Mouse (Mus musculus) forebrain, postnatal 0 days (tissue): ENCODE data around the gene Rbm33. TPM values are rescaled to one million over a fixed set of nuclear protein-coding genes. Genes with fewer than 3 reads are reported as not detected.

Experiments
- ATAC-seq: fragments of 200-750 bp; cut with Nextera tagmentation; 2 replicates; pipeline ENCODE4 v1.8.0; 2017; ENCODE audit warnings: mild to moderate bottlenecking, moderate library complexity
- DNase-seq: peaks from one replicate; pipeline ENCODE4 v3.0.0-alpha.2; 2015
- H3K27ac ChIP-seq: fragments of 300-500 bp; sonication (generic); 2 replicates; pipeline ENCODE4 v1.5.1; 2014; ENCODE audit warnings: low read depth, mild to moderate bottlenecking, antibody characterized with exemption, low read length, moderate library complexity, mixed read lengths
- H3K27me3 ChIP-seq: fragments of 300-500 bp; sonication (generic); 2 replicates; pipeline ENCODE4 v1.6.1; 2014; ENCODE audit warnings: mild to moderate bottlenecking, low read length, mixed read lengths; ENCODE audit not compliant: insufficient read depth
- H3K36me3 ChIP-seq: fragments of 300-500 bp; sonication (generic); 2 replicates; pipeline ENCODE4 v1.6.1; 2014; ENCODE audit warnings: mild to moderate bottlenecking, moderate library complexity; ENCODE audit not compliant: insufficient read depth
- H3K4me1 ChIP-seq: fragments of 300-500 bp; sonication (generic); 2 replicates; pipeline ENCODE4 v1.6.1; 2014; ENCODE audit warnings: antibody characterized with exemption; ENCODE audit not compliant: insufficient read depth
- H3K4me2 ChIP-seq: fragments of 300-500 bp; sonication (generic); 2 replicates; pipeline ENCODE4 v1.6.1; 2014; ENCODE audit warnings: low read depth, mild to moderate bottlenecking, moderate library complexity
- H3K4me3 ChIP-seq: fragments of 300-500 bp; sonication (generic); 2 replicates; pipeline ENCODE4 v1.5.1; 2014; ENCODE audit warnings: low read depth, low read length, mixed read lengths
- H3K9ac ChIP-seq: fragments of 300-500 bp; sonication (generic); 2 replicates; pipeline ENCODE4 v1.6.1; 2014; ENCODE audit warnings: mild to moderate bottlenecking
- H3K9me3 ChIP-seq: fragments of 300-500 bp; sonication (generic); 2 replicates; pipeline ENCODE4 v1.6.1; 2016; ENCODE audit warnings: low read length
- CTCF ChIP-seq: sonication (generic); IDR thresholded peaks from 2 replicates; pipeline ENCODE4 v1.5.1; 2016; ENCODE audit warnings: antibody characterized with exemption, control low read depth, low read depth
- WGBS: fragments of 180-500 bp; shearing (Covaris S2); extraction: QIAGEN DNeasy Blood & Tissue Kit; methylation state at CpG from one replicate; pipeline ENCODE4 v1.1.7; 2014; 5-methylcytosine and 5-hydroxymethylcytosine counted together
- polyA plus RNA-seq: library from polyadenylated mRNA; unstranded; fragments of >200 nt; fragmentation: Nextera tagmentation; extraction: Ambion mirVana; gene quantifications from 2 replicates; pipeline ENCODE4 v1.2.1, GENCODE M21; 2015
- total RNA-seq: library from RNA; depleted of rRNA; stranded (reverse); fragments of >200 nt; gene quantifications from 2 replicates; pipeline ENCODE4 v1.2.3, GENCODE M21; 2014

Gene Rbm33
- total and polyA plus RNA-seq, 2 experiments from 2014 or later = 12.5 to 41.7 TPM

- Histone ChIP-seq H3K27me3 (peaks cover 37% of the 10 kb centered on the region), H3K4me3 (no peak overlapping the region), H3K9me3 (no peaks in the 10 kb centered on the region), H3K4me2 (no peak overlapping the region), H3K4me1 (0 out of 2 replicates have a peak, but pooled peaks cover 3% of the 10 kb centered on the region), H3K36me3 (no peaks in the 10 kb centered on the region), H3K27ac (no peak overlapping the region), H3K9ac (no peak overlapping the region)
- 91% methylated on average over 6 of the region's 6 CpGs for WGBS
- TF ChIP-seq CTCF = no peak
- ATAC-seq (no peak), DNase-seq (no peak)
Observed at GRCm38 (mm10) chr5:28454546-28454945, 137.6 kb downstream of the Rbm33 start.

- Histone ChIP-seq H3K9me3 (no peaks in the 10 kb centered on the region), H3K4me3 (no peak overlapping the region), H3K27ac (no peak overlapping the region), H3K27me3 (peaks cover 48% of the 10 kb centered on the region), H3K4me2 (no peak overlapping the region), H3K36me3 (no peaks in the 10 kb centered on the region), H3K4me1 (peaks cover 3% of the 10 kb centered on the region; the same call in 1 of the 2 replicates), H3K9ac (no peak overlapping the region)
- no peak for ATAC-seq
- no peak for DNase-seq
- no peak for TF ChIP-seq CTCF
- WGBS = 87% methylated on average over 5 of the region's 5 CpGs
Observed at GRCm38 (mm10) chr5:28455721-28456120, 138.8 kb downstream of the Rbm33 start.

- WGBS = 62% methylated on average over 1 of the region's 1 CpGs
- DNase-seq = no peak
- no peaks in the 10 kb centered on the region for H3K9me3 ChIP-seq
Observed at GRCm38 (mm10) chr5:28456366-28456765, 139.4 kb downstream of the Rbm33 start.

GRCm38 (mm10) chr5:28457921-28458641 is 141.2 kb downstream of the Rbm33 start:
- Histone ChIP-seq H3K27me3 (peaks cover 72% of the 10 kb centered on the region), H3K4me3 (peak overlapping the region; percentile 44), H3K27ac (no peak overlapping the region), H3K9me3 (no peaks in the 10 kb centered on the region), H3K9ac (peak overlapping the region; percentile 35; the same call in 1 of the 2 replicates), H3K4me1 (peaks cover 3% of the 10 kb centered on the region; the same call in 1 of the 2 replicates), H3K4me2 (peak overlapping the region; percentile 76), H3K36me3 (no peaks in the 10 kb centered on the region)
- peak; percentile 69 for DNase-seq
- peak; percentile 84 for ATAC-seq
- TF ChIP-seq CTCF = no peak
- WGBS = 2% methylated on average over 89 of the region's 95 CpGs

More at GRCm38 (mm10) chr5:28456366-28456765, 139.4 kb downstream of the Rbm33 start:
- Histone ChIP-seq H3K4me1 (peaks cover 3% of the 10 kb centered on the region; the same call in 1 of the 2 replicates), H3K9ac (no peak overlapping the region), H3K27me3 (peaks cover 55% of the 10 kb centered on the region), H3K27ac (no peak overlapping the region), H3K36me3 (no peaks in the 10 kb centered on the region), H3K4me2 (no peak overlapping the region), H3K4me3 (no peak overlapping the region)
- TF ChIP-seq CTCF = no peak
- ATAC-seq = no peak

GRCm38 (mm10) chr5:28458821-28459240 is 141.9 kb downstream of the Rbm33 start:
- no peak for TF ChIP-seq CTCF
- H3K36me3 ChIP-seq = no peaks in the 10 kb centered on the region
- DNase-seq (peak; percentile 24), ATAC-seq (peak; percentile 12; the same call in 1 of the 2 replicates)
- peak overlapping the region; percentile 44 for H3K4me3 ChIP-seq
- WGBS = 5% methylated on average over 27 of the region's 27 CpGs
- H3K4me1 ChIP-seq = peaks cover 3% of the 10 kb centered on the region; the same call in 1 of the 2 replicates
- peak overlapping the region; percentile 76; the same call in 1 of the 2 replicates for H3K4me2 ChIP-seq
- H3K9me3 ChIP-seq = no peaks in the 10 kb centered on the region
- H3K27me3 ChIP-seq = peaks cover 80% of the 10 kb centered on the region
- H3K27ac ChIP-seq = no peak overlapping the region
- H3K9ac ChIP-seq = no peak overlapping the region

- H3K9me3 ChIP-seq = no peaks in the 10 kb centered on the region
- H3K27me3 ChIP-seq = peaks cover 88% of the 10 kb centered on the region
- DNase-seq = no peak
- no peak overlapping the region for H3K9ac ChIP-seq
- peaks cover 6% of the 10 kb centered on the region for H3K4me1 ChIP-seq
- H3K27ac ChIP-seq = no peak overlapping the region
- TF ChIP-seq CTCF = no peak
- no peak overlapping the region; the same call in 1 of the 2 replicates for H3K4me3 ChIP-seq
- ATAC-seq = no peak; the same call in 1 of the 2 replicates
- 0 out of 2 replicates have a peak overlapping the region, but pooled peaks have one; percentile 2 for H3K4me2 ChIP-seq
- WGBS = 5% methylated on average over 41 of the region's 41 CpGs
- no peaks in the 10 kb centered on the region for H3K36me3 ChIP-seq
Observed at GRCm38 (mm10) chr5:28459456-28460225, 142.7 kb downstream of the Rbm33 start.
